Mouse (Mus musculus) bone marrow, adult 2 months (tissue): Measurements from ENCODE around the gene Slc35f4.

ENCODE experiments used
- CTCF ChIP-seq: fragments of 200-500 bp; IDR thresholded peaks from 2 replicates; pipeline ENCODE4 v1.5.1; 2011; ENCODE audit warnings: low read length, control low read depth; ENCODE audit not compliant: control insufficient read depth, insufficient read depth
- POLR2A ChIP-seq: fragments of 200-500 bp; IDR thresholded peaks from 2 replicates; pipeline ENCODE4 v1.6.1; 2011; ENCODE audit warnings: low read depth, mild to moderate bottlenecking, control low read depth, low read length, borderline replicate concordance; ENCODE audit not compliant: control insufficient read depth

GRCm38 (mm10) chr14:49525931-49526291, at the start of gene Slc35f4:
- TF ChIP-seq POLR2A (no peak), CTCF (no peak)
